Mouse (Mus musculus) kidney, postnatal 4 days (tissue): ENCODE results near the gene Uvssa.

Source experiments
- DNase-seq, 2 experiments: peaks; one replicate each; pipeline ENCODE4 v3.0.0; 2021; ENCODE audit warnings: mixed read lengths in 2 of 2

Uvssa gene

GRCm38 (mm10) chr5:33442927-33443710, 64.8 kb downstream of the Uvssa start:
- peak; percentile 74 to 78 for DNase-seq

GRCm38 (mm10) chr5:33443794-33444193, 65.4 kb downstream of the Uvssa start:
- DNase-seq = no peak

GRCm38 (mm10) chr5:33455737-33456136, 77.4 kb downstream of the Uvssa start:
- DNase-seq = peak; percentile 29

- DNase-seq = no peak
Measured at GRCm38 (mm10) chr5:33458132-33458622, 79.8 kb downstream of the Uvssa start.

- no peak for DNase-seq
Measured at GRCm38 (mm10) chr5:33459111-33459510, 80.8 kb downstream of the Uvssa start.

- no peak for DNase-seq
Measured at GRCm38 (mm10) chr5:33464390-33464789, 86.0 kb downstream of the Uvssa start.

GRCm38 (mm10) chr5:33465464-33465863, 87.1 kb downstream of the Uvssa start:
- DNase-seq = no peak
